Mouse (Mus musculus) gastrocnemius, adult 8-10 months (tissue): Measurements from ENCODE around the gene Megf11. TPM values are rescaled to one million over a fixed set of nuclear protein-coding genes. Genes with fewer than 3 reads are reported as not detected.

Experiments
- DNase-seq, 2 experiments: peaks; one replicate each; pipeline ENCODE4 v3.0.0; 2022; ENCODE audit warnings: low spot score in 2 of 2
- total RNA-seq, 4 experiments: library from RNA; stranded (reverse); gene quantifications; 2 replicates each; pipeline ENCODE4 v1.2.4; 2022

Gene Megf11
- under 1 TPM; 0.05 to 0.13 (median 0.07) TPM for total RNA-seq

- no peak for DNase-seq
Observed at GRCm38 (mm10) chr9:64385511-64386465, at the start of gene Megf11. Megf11 (plus strand) TSS chr9:64385626.

DNA sequence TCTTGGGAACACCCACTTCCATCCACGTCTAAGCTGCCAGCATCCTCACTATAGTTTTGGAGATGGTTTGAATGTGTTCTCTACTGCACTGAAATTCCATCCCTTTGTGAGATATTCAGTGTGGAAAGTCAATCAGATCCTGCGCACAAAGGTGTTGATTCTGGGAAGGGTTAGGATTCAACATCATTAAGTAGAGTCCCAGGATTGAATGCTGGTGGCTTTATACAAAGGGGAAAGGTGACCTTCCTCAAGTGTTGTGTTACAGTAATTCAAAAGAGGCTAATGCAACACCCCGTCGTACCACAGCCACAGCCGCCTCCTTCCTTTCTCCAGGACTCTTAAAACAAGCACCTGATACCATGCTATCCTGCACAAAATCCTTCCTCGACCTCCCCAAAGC lies 49.6 kb upstream of the Megf11 start:
- DNase-seq: no peak

DNA sequence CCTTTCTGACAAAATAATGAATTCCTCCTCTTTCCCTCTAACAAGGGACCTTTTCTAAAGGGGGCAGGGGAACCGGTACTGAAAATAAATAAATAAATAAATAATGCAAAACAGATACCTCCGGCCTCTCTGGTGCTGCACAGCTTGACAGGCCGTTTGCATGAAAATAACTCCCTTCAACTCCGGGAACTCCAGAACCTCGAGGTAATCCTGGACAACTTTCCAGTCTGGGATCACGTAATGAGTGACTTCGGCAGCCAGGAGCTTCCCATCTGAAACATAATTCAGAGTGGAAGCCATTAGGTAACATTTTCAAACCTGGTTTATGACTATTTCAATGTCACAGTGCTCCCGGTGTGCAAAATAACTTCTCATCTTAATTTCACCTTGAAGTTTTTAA lies 46.1 kb upstream of the Megf11 start:
- no peak for DNase-seq

DNA sequence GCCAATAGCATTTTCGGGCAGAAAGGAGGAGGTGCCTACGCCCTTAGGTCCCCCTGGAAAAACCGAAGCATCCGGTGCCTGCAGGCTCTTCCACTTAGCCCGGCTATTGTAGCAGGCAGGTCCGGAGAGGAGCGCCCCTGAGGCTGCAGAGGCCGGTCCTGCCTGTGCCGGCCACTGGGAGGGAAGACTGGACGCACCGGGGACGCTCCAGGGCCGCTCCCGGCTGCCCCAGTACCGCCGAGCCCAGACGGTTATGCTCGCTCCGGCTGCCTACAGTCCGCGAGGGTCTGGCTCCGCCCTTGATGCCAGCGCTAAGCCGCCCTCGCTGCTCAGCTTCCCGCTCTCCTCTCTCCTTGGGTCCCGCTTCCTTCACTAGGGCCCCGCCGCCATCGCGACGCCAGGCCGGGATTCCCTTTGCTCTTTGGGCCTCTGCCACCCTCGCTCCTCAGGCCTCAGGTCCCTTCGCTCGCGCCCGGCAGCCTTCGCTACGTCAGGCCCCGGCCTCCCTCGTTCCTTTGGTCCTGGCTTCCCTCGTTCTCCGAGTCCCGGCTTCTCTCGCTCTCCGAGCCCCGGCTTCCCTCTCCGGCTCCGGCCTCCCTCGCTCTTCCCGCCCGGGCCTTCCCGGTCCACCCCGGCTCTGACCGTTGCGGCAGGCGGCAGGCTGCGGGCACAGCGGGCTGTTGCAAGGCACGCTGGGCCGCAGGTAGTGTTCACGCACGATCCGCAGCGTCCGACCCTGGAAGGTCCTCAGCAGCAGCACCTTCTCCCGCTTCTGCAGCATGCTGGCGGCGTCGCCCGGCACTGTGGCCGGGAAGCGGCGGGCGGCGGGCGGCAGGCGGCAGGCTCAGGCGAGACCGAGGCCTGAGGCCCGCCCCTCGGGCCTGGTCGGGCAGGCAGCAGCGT lies 44.8 kb upstream of the Megf11 start:
- peak; percentile 40 to 61 for DNase-seq

DNA sequence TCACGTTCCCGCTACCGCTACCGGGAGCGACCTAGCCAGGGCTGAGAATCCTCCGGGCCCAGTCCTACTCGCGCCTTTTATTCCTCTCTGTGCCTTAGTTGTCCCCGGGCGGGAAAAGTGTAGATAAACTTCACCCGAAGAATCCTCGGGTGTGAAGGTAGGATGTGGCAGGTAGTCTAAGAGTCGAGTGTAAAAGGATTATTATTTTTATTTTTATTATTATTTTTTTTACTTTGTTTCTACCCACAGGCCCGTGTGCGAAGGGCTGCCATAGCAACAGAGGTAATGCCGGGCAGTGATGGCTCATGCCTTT lies 44.2 kb upstream of the Megf11 start, which contains the start of gene Dis3l:
Gene Dis3l (minus strand): TSS at position 35 of the 313 bp plus-strand sequence.
- DNase-seq: no peak

GRCm38 (mm10) chr9:64341671-64342070 lies 43.8 kb upstream of the Megf11 start:
- DNase-seq: no peak

- DNase-seq: no peak
Observed at GRCm38 (mm10) chr9:64343656-64344055, 41.8 kb upstream of the Megf11 start.

DNA sequence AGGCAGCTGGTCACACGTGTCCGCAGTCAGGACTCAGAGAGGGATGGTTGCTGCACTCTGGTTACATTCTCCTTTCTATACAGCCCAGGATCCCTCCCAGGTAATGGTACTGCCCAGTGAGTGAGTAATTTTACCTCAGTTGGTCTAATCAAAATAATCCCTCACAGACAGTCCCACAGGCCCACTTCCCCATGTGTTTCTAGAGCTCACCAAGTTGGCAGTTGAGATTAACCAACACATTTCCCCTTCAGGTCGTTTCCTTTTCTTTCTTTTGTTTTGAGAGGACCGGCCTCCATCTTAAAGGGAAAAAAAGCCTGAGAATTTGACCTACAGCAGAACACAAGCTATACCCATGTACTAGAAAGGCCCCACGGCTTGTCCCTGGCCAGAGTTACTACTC lies 39.5 kb upstream of the Megf11 start:
- no peak for DNase-seq

DNA sequence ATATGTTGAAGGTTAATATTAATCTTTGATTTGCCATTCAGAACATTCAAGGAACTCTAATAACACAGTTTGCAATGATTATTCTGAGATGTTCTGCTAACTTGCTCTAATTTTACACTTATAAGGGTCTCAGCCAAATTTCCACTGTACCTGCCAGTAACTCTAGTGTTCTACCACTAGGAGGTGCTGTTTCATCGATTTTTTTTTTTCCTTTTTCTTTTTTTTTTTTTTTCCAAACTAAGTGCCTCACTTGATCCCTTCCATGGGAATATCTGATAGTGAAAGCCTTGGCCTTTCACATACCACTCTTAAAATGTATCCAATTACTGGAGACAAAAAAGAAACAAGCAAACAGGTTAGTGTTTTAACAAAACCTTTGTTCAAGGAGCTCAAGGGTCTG lies 38.0 kb upstream of the Megf11 start:
- no peak for DNase-seq

DNA sequence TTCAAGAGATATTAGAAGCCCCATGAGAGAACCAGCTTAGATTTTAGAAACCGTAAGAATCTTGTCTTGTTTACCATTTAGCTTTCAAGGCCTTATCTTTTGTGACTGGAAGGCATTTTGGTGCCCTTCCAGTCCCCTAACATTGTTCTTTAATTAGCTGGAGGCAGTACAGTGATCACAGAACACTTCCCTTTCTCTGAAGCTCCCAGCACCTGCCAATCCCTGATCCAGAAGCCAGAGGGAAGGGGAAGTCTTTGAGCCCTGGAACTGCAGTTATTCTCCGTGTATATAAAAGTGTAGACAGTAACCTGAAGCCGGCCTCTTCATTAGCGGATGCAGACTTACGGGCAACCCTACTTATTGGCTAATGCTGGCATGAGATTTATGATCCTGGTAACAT lies 35.9 kb upstream of the Megf11 start:
- no peak for DNase-seq

DNA sequence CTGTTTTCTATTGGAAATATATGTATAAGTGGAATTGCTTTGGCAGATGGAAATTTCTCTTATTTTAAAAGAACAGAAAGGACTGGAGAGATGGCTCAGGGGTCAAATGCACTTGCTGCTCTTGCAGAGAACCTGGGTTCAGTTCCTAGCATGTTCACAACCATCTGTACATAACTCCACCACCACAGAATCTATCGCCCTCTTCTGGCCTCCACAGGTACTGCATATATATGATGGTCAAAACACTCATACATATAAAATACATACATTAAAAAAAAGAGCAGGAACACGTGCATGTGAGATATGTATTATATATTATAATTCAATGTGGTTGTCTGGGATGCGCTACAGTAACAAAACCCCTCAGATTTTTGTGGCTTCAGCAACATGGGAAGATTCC lies 34.2 kb upstream of the Megf11 start:
- DNase-seq: no peak

- no peak for DNase-seq
Observed at GRCm38 (mm10) chr9:64355627-64356026, 29.8 kb upstream of the Megf11 start.

DNA sequence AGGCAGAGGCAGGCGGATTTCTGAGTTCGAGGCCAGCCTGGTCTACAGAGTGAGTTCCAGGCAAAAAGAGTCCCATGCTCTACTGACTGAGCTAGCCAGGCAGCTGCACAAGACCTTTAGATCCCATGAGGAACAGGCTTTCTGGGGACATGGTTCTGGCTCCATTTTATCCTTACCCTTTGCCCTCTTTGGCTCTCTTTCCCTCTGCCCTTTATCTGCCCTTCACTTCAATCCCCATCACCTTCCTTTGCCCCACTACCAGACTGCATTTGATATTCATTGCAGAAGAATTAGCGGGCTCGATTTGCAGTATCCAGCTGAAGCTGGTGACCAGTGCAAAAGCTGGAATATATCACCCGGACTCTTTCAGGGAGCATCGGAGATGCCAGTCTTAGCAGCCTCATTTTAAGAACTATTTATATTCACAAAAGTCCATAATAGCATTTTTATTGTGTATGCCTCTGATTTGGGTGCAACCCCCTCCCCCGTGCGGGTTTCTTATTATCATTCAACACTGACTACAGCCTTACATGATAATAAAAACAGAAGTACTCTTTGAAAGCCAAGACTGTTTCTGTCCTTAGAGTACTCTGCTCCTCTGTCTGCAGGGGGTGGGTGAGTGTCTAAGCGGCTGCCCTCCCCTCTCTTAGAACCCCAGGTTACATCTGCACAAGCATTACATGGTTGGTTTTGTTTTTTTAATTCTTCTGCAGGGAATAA lies 24.0 kb upstream of the Megf11 start:
- DNase-seq: no peak

DNA sequence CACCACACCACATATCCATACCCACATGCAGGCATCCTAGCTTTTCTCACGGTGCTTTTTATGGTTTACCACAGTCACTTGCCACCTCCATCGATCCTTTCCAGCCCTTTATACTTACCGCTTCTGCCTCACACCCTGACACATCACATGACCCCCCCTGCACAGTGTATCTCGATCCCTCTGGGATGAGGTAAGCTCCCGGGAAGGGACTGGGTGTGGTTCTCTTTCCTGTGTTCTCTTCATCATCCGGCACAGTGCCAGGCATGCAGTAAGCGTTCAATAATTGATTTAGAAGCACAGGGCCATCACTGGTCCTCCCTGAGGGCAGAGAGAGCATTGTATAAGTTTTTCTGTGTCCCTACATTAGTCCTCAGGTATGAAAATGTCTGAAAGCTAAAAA lies 15.6 kb upstream of the Megf11 start:
- DNase-seq: no peak

GRCm38 (mm10) chr9:64371305-64371819 lies 14.1 kb upstream of the Megf11 start:
- no peak for DNase-seq

DNA sequence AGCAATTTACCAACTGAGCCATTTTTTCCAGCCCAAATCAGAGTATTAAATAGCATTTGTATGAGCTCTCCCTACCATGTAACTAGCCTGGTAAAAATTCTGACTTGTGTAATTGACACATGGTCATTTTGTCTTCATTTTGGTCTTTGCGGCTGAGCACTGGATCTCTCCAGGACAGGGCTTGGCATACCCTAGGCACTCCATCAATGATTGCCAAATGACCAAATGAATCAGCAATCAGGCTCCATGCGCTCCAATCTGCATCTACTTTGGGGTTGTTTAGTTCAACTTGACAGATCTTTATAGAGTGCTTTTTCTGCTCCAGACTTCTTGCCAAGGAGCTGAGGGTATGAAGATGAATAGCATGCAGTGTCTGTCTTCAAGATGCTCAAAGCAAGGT lies 9.0 kb upstream of the Megf11 start:
- DNase-seq: no peak

DNA sequence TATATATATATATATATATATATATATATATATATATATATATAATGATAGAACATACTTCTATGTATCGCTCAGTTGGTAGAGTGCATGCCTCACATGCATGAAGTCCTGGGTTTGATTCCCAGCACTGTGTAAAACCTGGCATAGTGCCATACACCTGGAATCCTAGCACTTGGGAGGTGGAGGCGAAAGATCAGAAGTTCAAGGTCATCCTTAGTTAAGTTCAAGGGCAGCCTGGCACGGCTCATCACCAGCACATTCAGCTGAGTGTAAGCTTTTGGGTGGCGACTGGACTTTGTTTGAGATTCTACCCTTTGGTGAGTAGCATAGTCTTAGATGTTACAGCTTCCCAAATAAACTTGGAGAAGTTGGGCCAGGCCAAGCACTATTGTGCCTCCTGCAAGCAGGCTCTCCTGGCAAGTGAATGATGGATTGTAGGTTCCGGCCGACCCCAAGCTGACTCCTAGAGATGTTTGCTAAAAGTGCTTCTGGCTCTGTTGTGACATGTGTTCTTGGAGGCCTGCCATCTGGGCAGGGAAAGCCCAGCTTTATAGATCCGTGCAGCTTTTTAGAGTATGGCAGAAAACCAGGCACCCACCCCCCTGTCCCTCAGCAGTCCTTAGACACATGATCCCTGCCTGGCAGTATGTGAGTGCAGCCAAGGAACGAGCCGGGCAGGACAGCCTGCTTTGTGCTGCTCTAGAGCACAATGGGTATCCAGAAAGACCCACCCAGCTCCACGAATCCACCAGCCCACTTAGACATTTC lies 2.2 kb upstream of the Megf11 start:
- no peak for DNase-seq

- no peak for DNase-seq
Observed at GRCm38 (mm10) chr9:64386466-64387211, 1.2 kb downstream of the Megf11 start.

DNA sequence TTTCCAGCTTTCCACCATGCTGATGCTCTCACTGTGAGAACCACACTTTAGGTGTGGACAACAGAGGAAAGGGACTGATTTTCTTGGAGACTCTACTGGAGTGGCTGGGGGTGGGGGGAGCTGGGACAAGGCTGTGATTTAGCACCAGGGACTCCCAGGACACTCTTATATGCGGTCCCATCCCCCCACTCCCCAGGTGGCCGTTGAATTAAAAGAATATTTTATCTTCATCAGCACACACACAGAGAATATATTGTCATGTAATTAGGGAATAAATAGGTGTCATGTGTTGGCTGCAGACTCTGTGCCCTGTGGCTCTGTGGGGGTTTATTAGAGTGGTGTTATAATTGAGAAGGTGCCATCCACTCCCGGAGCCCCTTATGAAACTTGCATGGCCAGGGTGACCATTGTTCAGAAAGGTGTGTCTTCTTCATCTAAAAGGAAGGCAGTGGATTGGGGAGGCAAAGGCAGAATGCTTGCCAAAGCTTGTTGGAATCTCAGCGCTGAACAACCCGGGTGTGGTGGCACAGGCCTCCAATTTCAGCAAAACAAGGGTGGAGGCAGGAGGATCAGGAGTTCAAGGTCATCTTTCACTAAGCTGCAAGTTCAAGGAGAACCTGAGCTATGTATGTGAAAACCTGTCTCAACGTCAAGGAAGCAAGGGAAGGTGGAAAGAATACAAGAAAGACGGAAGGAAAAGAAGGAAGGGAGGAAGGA lies 4.3 kb downstream of the Megf11 start:
- no peak for DNase-seq
